Mouse (Mus musculus) lung, adult 2 months (tissue): ENCODE data around the gene N4bp1. TPM values are rescaled to one million over a fixed set of nuclear protein-coding genes. Genes with fewer than 3 reads are reported as not detected.

Experiments used
- DNase-seq: peaks from one replicate; pipeline ENCODE4 v3.0.0; 2022
- H3K4me1 ChIP-seq: fragments of 200-500 bp; 2 replicates; pipeline ENCODE4 v1.6.1; 2011; ENCODE audit warnings: low read length; ENCODE audit not compliant: control insufficient read depth, insufficient read depth
- H3K4me3 ChIP-seq: fragments of 200-500 bp; replicated peaks from 2 replicates; pipeline ENCODE3; 2011; ENCODE audit warnings: low read depth, mild to moderate bottlenecking, control low read depth, low read length; ENCODE audit errors: extremely low read depth
- CTCF ChIP-seq: fragments of 200-500 bp; IDR thresholded peaks from 2 replicates; pipeline ENCODE4 v1.5.1; 2011; ENCODE audit warnings: mild to moderate bottlenecking, low read length, control low read depth; ENCODE audit not compliant: insufficient read depth
- POLR2A ChIP-seq: fragments of 200-500 bp; IDR thresholded peaks from 2 replicates; pipeline ENCODE4 v1.6.1; 2011; ENCODE audit warnings: low read depth, mild to moderate bottlenecking, control low read depth, low read length, borderline replicate concordance; ENCODE audit errors: extremely low read depth
- WGBS: fragments of 180-500 bp; shearing (Covaris S2); methylation state at CpG from one replicate; pipeline ENCODE4 v1.1.7; 2018; 5-methylcytosine and 5-hydroxymethylcytosine counted together
- polyA plus RNA-seq: library from polyadenylated mRNA; depleted of rRNA; stranded (reverse); fragments of >200 nt; gene quantifications from 2 replicates; pipeline ENCODE4 v1.2.3, GENCODE M21; 2012

The N4bp1 gene
- polyA plus RNA-seq, 1 experiment: 18.9 TPM

- 84% methylated on average over 3 of the region's 3 CpGs for WGBS
- DNase-seq: no peak
- Histone ChIP-seq H3K4me1 (peaks cover 24% of the 10 kb centered on the region), H3K4me3 (no peak overlapping the region)
- TF ChIP-seq POLR2A: no peak
- no peak for TF ChIP-seq CTCF
These were observed 17.0 kb downstream of the N4bp1 start for GRCm38 (mm10) chr8:86868041-86868440.

DNA sequence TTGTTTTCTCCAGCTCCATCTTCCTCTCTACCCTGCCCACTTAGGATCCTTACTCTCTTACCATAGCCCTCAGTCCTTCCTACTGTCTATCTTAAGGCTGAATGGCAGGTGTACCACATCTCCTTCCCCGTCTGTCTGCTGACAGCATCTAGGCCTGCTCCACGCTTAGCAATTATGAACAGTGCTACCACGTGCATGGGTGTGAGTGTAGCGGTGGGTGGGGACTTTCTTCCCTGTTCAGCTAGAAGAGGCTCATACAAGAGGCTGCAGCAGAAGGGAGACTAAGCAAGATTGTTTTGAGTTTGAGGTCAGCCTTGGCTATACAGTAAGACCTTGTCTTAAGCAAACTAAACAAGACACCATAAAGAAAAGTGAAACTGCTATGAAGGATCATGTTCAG is 20.3 kb downstream of the N4bp1 start:
- Histone ChIP-seq H3K4me3 (no peak overlapping the region), H3K4me1 (peaks cover 24% of the 10 kb centered on the region)
- no peak for DNase-seq
- TF ChIP-seq POLR2A: no peak
- TF ChIP-seq CTCF: no peak
- WGBS: 40% methylated on average over 4 of the region's 4 CpGs

DNA sequence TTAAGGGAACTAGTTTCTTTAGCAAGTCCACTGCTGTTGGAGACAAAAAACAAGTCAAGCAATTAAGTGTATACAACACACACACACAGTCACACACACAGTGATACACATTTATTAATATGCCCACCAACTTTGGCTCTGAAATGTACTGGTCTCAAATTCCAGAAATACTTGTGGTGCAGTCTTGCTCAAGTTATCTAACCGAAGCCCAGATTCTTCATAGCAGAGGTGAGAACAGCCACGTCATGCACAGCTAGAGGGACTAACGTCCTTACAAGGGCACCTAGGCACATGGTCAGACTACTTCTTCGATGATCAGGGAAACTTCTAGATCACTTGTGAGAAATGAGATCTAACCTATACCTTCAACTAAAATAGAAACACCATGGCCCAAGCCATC is 22.2 kb downstream of the N4bp1 start:
- no peak overlapping the region for H3K4me3 ChIP-seq
- WGBS: 64% methylated on average over 4 of the region's 4 CpGs
- TF ChIP-seq POLR2A (no peak), CTCF (no peak)
- peaks cover 23% of the 10 kb centered on the region for H3K4me1 ChIP-seq
- DNase-seq: no peak

- DNase-seq: no peak
- Histone ChIP-seq H3K4me3 (no peak overlapping the region), H3K4me1 (peaks cover 22% of the 10 kb centered on the region)
- TF ChIP-seq CTCF (no peak), POLR2A (no peak)
- 61% methylated on average over 3 of the region's 3 CpGs for WGBS
These were observed 22.8 kb downstream of the N4bp1 start for GRCm38 (mm10) chr8:86862155-86862816.

DNA sequence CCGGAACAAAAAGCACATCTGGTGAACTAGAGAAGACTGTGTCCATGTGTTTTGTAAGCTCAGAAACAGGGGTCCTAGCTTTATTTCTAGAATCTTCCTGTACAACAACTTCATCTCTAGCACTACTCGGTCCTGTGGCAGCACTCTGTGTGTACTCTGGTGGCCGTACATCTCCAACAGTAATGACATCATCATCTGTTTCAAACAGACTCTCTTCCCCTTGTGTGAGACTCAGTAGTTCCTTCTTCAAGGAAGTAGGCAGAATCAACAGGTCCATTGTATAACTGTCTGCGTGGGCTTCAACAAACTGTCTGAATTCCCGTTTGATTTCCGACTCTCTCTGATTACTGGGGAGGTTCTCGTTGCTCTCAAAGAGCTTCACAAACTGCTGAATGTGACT is 23.5 kb downstream of the N4bp1 start:
- WGBS: 51% methylated on average over 7 of the region's 7 CpGs
- TF ChIP-seq POLR2A (no peak), CTCF (no peak)
- DNase-seq: no peak
- H3K4me1 ChIP-seq: peaks cover 20% of the 10 kb centered on the region
- no peak overlapping the region for H3K4me3 ChIP-seq

DNA sequence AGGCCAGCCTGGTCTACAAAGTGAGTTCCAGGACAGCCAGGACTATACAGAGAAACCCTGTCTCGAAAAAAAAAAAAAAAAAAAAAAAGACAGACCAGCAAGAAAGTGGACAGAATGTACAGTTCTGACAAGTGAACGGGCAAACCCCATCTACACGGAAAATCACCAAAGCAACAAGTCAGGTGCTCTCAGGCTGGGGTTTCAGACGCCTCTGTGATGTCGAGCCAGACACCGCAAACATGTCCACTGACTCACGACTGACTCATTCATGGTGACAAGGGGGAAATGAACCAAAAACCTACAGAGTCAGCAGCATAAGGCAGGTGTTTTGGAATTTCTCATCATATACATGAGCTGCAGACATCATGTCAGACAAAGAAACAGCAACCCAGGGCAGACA is 28.8 kb downstream of the N4bp1 start:
- DNase-seq: no peak
- peaks cover 8% of the 10 kb centered on the region for H3K4me1 ChIP-seq
- TF ChIP-seq POLR2A: no peak
- no peak for TF ChIP-seq CTCF
- no peak overlapping the region for H3K4me3 ChIP-seq
- WGBS: 69% methylated on average over 7 of the region's 7 CpGs

DNA sequence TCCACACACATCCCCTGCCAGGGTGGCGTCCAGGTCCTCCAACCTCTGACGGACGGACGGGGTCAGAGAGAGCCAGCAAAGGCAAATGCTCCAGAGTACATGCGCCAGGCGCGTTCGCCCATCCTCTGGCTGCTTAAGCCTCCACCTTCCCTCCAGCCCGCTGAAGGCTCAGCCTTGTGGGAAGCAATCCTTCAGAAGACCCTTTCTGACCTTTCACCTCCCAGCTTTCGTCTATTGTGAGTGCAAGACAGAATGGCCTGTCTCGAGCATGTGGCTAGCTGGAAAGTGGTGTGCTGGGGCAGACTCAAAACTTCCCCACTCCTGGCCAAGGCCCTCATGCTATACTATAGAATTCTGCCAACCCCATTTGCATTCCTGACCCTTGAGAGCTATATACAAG is 30.4 kb downstream of the N4bp1 start:
- H3K4me3 ChIP-seq: no peak overlapping the region
- 75% methylated on average over 11 of the region's 11 CpGs for WGBS
- DNase-seq: no peak

GRCm38 (mm10) chr8:86853989-86854373 is 31.1 kb downstream of the N4bp1 start:
- Histone ChIP-seq H3K4me1 (peaks cover 5% of the 10 kb centered on the region), H3K4me3 (no peak overlapping the region)
- 58% methylated on average over 2 of the region's 2 CpGs for WGBS
- no peak for DNase-seq
- TF ChIP-seq CTCF (no peak), POLR2A (no peak)

More for the DNA sequence above, 30.4 kb downstream of the N4bp1 start:
- peaks cover 5% of the 10 kb centered on the region for H3K4me1 ChIP-seq
- TF ChIP-seq POLR2A (no peak), CTCF (no peak)

DNA sequence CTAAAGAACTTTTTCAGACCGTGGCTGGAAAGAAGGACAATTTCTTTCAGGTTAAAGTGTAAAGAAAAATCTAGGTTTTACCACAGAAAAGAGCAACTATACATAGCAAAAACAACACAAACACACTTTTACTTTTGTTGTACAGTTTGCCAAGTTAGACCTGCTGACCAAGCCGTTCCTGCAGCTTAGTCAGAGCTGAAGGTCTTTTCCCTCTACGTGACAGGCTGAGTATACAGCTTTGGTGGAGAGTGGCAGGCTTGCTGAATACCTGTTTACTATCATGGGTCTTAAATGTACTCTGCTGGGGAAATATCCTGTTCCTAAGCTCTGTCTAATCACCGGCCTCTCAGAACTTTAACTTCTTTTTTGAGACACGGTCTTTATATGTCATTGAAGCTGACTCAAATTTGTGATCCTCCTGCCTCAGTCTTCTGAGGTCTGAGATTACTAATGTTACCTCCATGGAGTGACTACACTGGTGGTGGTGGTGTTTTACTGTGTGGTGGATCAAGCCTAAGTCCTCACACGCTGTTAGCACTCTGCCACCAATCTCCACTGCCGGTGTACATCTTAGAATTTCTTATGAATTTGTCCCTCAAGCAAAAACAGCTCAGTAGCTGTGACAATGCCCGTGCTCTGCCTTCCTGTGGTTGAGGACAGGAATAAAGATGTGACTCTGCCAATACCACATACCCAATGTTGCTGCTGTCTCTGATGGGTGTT is 31.6 kb downstream of the N4bp1 start:
- WGBS: 74% methylated on average over 8 of the region's 8 CpGs
- no peak for TF ChIP-seq CTCF
- no peak for TF ChIP-seq POLR2A
- no peak overlapping the region for H3K4me3 ChIP-seq
- no peak for DNase-seq
- H3K4me1 ChIP-seq: peaks cover 5% of the 10 kb centered on the region

- no peak for DNase-seq
- 81% methylated on average over 3 of the region's 3 CpGs for WGBS
- Histone ChIP-seq H3K4me1 (peaks cover 5% of the 10 kb centered on the region), H3K4me3 (no peak overlapping the region)
- no peak for TF ChIP-seq POLR2A
- no peak for TF ChIP-seq CTCF
These were observed 32.6 kb downstream of the N4bp1 start for GRCm38 (mm10) chr8:86852491-86852890.

DNA sequence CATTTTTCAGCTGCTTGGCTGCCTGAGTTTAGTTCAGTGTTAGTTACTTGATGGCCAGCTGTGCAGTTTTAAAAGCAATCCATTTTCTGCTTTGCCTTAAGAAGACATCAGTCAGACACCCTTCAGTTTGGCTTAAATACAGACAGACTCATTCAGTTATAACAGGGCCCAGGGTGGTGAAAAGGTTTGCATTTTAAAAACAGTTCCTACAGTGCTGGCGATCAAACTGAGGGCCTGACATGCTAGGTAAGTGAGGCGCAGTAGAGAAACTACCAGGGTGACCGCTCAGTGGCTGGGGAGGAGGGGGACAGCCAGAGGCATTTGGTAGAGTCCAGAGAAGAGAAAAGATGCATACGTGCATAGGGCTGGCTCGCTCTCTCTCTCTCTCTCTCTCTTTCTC is 36.2 kb downstream of the N4bp1 start:
- TF ChIP-seq CTCF: no peak
- no peak for TF ChIP-seq POLR2A
- WGBS: 89% methylated on average over 5 of the region's 5 CpGs
- Histone ChIP-seq H3K4me3 (no peak overlapping the region), H3K4me1 (peaks cover 2% of the 10 kb centered on the region; the same call in 1 of the 2 replicates)
- DNase-seq: no peak
